Mouse (Mus musculus): ENCODE data around the gene Krtap3-1.

DNA sequence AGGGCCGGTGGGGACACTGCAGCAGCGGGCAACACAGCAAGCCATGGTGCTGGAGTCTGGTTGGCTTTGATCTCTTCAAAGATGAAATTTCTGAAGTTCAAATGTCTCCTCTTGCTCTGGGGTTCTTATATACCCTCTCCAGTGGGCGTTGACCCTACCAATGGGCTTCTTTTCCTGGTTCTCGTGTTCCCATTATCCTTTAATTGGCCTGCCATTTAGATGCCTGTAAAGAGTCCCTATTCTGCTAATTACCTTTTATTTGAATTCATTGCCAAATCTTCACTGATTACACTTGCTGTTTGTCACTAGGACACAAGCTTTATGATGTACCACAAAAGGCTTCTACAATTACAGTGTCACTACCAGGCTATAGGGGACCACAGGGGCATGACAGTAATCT, 15.7 kb downstream of the Krtap3-1 start, which contains the start of gene Krtap3-3:
- no peak for TF ChIP-seq CTCF (IDR thresholded peaks at IDR 0.05; ENCODE audit: borderline replicate concordance, insufficient read depth, low read length)
- no peak for TF ChIP-seq POLR2A (IDR thresholded peaks at IDR 0.05; ENCODE audit: low read depth, low read length)
